Mouse (Mus musculus) small intestine, adult 2 months (tissue): Measurements from ENCODE around the gene Grrp1.

Experiments used
- CTCF ChIP-seq: fragments of 200-500 bp; IDR thresholded peaks from 2 replicates; pipeline ENCODE4 v1.5.1; 2012; ENCODE audit warnings: low read depth, mild to moderate bottlenecking, control low read depth, inconsistent platforms, low read length, moderate library complexity, mixed read lengths; ENCODE audit not compliant: insufficient replicate concordance, insufficient read length; ENCODE audit errors: extremely low read depth
- POLR2A ChIP-seq: fragments of 200-500 bp; IDR thresholded peaks from 2 replicates; pipeline ENCODE4 v1.6.1; 2012; ENCODE audit warnings: low read depth, mild to moderate bottlenecking, control low read depth, inconsistent platforms, low read length, moderate library complexity

- TF ChIP-seq CTCF, result no peak
- no peak for TF ChIP-seq POLR2A
Observed at GRCm38 (mm10) chr4:134300316-134300715, 46.4 kb upstream of the Grrp1 start.
